Mouse (Mus musculus) hindbrain, embryonic 15.5 days (tissue): ENCODE data around the gene Dab1. TPM values are rescaled to one million over a fixed set of nuclear protein-coding genes. Genes with fewer than 3 reads are reported as not detected.

Experiments
- ATAC-seq: fragments of 200-750 bp; cut with Nextera tagmentation; 2 replicates; pipeline ENCODE4 v1.8.0; 2017; ENCODE audit warnings: low read depth, moderate number of reproducible peaks, moderate TSS enrichment; ENCODE audit not compliant: low FRiP score
- H3K27ac ChIP-seq: fragments of 300-500 bp; sonication (generic); replicated peaks from 2 replicates; pipeline ENCODE4 v1.5.1; 2015; ENCODE audit warnings: mild to moderate bottlenecking, inconsistent platforms
- H3K27me3 ChIP-seq: fragments of 300-500 bp; sonication (generic); 2 replicates; pipeline ENCODE4 v1.6.1; 2015; ENCODE audit warnings: control low read depth, inconsistent platforms
- H3K36me3 ChIP-seq: fragments of 300-500 bp; sonication (generic); 2 replicates; pipeline ENCODE4 v1.6.1; 2015; ENCODE audit warnings: control low read depth, inconsistent platforms
- H3K4me1 ChIP-seq: fragments of 300-500 bp; sonication (generic); replicated peaks from 2 replicates; pipeline ENCODE4 v1.6.1; 2015; ENCODE audit warnings: control low read depth, inconsistent platforms
- H3K4me2 ChIP-seq: fragments of 300-500 bp; sonication (generic); 2 replicates; pipeline ENCODE4 v1.6.1; 2015; ENCODE audit warnings: moderate library complexity, mild to moderate bottlenecking, inconsistent platforms
- H3K4me3 ChIP-seq: fragments of 300-500 bp; sonication (generic); 2 replicates; pipeline ENCODE4 v1.5.1; 2015; ENCODE audit warnings: mild to moderate bottlenecking, inconsistent platforms
- H3K9ac ChIP-seq: fragments of 300-500 bp; sonication (generic); 2 replicates; pipeline ENCODE4 v1.6.1; 2015; ENCODE audit warnings: inconsistent platforms
- H3K9me3 ChIP-seq: fragments of 300-500 bp; sonication (generic); 2 replicates; pipeline ENCODE4 v1.6.1; 2016; ENCODE audit warnings: control low read depth, inconsistent platforms
- WGBS: fragments of 180-500 bp; shearing (Covaris S2); methylation state at CpG from one replicate; pipeline ENCODE4 v1.1.7; 2015; 5-methylcytosine and 5-hydroxymethylcytosine counted together
- polyA plus RNA-seq: library from polyadenylated mRNA; unstranded; fragments of >200 nt; fragmentation: Nextera tagmentation; extraction: Ambion mirVana; gene quantifications from 2 replicates; pipeline ENCODE4 v1.2.1, GENCODE M21; 2015

The Dab1 gene
- polyA plus RNA-seq, 1 experiment from 2014 or later, result 93.7 TPM

GRCm38 (mm10) chr4:104604298-104604697, 985.1 kb downstream of the Dab1 start:
- Histone ChIP-seq H3K4me3 (no peak overlapping the region), H3K27me3 (no peaks in the 10 kb centered on the region), H3K36me3 (no peaks in the 10 kb centered on the region), H3K4me2 (no peak overlapping the region), H3K27ac (no peak overlapping the region), H3K9ac (no peak overlapping the region), H3K4me1 (peaks cover 13% of the 10 kb centered on the region), H3K9me3 (no peaks in the 10 kb centered on the region)
- ATAC-seq, result no peak
- 94% methylated on average over 2 of the region's 2 CpGs for WGBS

DNA sequence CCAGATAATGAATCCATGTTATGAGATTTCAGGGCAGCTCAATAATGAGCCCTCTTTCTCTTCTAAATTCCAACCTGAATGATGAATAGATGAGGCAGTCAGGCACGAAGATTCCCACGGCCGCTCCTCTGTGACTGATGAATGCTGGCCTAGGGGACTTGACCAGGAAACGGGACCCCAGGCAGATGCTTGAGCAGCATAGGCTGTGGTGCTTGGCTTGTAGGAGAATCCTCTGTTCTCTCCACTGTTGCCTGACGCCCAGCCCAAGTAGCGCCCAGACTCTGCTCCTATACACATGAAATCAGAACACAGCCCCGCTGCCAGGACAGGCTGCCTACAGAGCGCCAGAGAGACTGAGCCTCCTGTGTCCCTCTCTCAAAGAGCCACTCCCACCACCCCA, 987.7 kb downstream of the Dab1 start:
- Histone ChIP-seq H3K4me1 (peaks cover 13% of the 10 kb centered on the region), H3K4me2 (no peak overlapping the region), H3K9me3 (no peaks in the 10 kb centered on the region), H3K4me3 (no peak overlapping the region), H3K27ac (no peak overlapping the region), H3K9ac (no peak overlapping the region), H3K27me3 (no peaks in the 10 kb centered on the region), H3K36me3 (no peaks in the 10 kb centered on the region)
- 23% methylated on average over 8 of the region's 8 CpGs for WGBS
- no peak for ATAC-seq

GRCm38 (mm10) chr4:104607636-104608035, 988.5 kb downstream of the Dab1 start:
- Histone ChIP-seq H3K36me3 (no peaks in the 10 kb centered on the region), H3K9ac (no peak overlapping the region), H3K27me3 (no peaks in the 10 kb centered on the region), H3K4me2 (no peak overlapping the region), H3K27ac (no peak overlapping the region), H3K4me1 (peaks cover 13% of the 10 kb centered on the region), H3K9me3 (no peaks in the 10 kb centered on the region), H3K4me3 (no peak overlapping the region)
- WGBS, result 55% methylated on average over 5 of the region's 5 CpGs
- no peak for ATAC-seq

GRCm38 (mm10) chr4:104619452-104619851, 1000.3 kb downstream of the Dab1 start:
- Histone ChIP-seq H3K27me3 (no peaks in the 10 kb centered on the region), H3K4me1 (no peaks in the 10 kb centered on the region), H3K4me3 (no peak overlapping the region), H3K9me3 (no peaks in the 10 kb centered on the region), H3K9ac (no peak overlapping the region), H3K4me2 (no peak overlapping the region), H3K36me3 (no peaks in the 10 kb centered on the region), H3K27ac (no peak overlapping the region)
- WGBS, result 84% methylated on average over 5 of the region's 5 CpGs
- no peak for ATAC-seq

DNA sequence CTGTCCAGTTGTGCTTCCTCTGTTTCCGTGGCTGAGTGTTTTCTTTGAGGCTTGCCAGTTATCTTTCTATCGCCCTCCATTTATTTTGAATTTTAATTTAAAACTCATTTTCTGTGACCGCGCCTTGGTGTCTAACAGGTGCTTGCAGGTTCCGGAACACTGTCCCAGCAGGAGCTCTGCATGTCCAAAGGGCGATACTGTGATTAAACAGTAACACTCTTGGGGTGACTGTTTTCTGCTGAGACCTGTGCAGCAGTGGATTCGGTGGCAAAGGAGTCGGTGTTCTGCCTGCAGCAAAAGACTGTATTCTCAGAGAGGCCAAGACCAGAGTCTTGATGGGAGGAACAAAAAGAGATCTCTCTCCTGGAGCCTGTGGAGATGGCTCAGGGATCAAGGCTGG, 1006.2 kb downstream of the Dab1 start:
- no peaks in the 10 kb centered on the region for H3K4me1 ChIP-seq
- no peaks in the 10 kb centered on the region for H3K9me3 ChIP-seq
- no peaks in the 10 kb centered on the region for H3K27me3 ChIP-seq
- no peak overlapping the region for H3K27ac ChIP-seq
- H3K4me2 ChIP-seq, result no peak overlapping the region
- no peaks in the 10 kb centered on the region for H3K36me3 ChIP-seq
- H3K4me3 ChIP-seq, result no peak overlapping the region
- no peak overlapping the region for H3K9ac ChIP-seq
- 77% methylated on average over 8 of the region's 8 CpGs for WGBS
- ATAC-seq, result no peak

GRCm38 (mm10) chr4:104628708-104629107, 1009.5 kb downstream of the Dab1 start:
- WGBS, result 81% methylated on average over 7 of the region's 7 CpGs
- H3K4me3 ChIP-seq, result no peak overlapping the region
- H3K9me3 ChIP-seq, result no peaks in the 10 kb centered on the region
- H3K27ac ChIP-seq, result no peak overlapping the region
- H3K4me2 ChIP-seq, result no peak overlapping the region
- H3K9ac ChIP-seq, result no peak overlapping the region
- H3K36me3 ChIP-seq, result no peaks in the 10 kb centered on the region
- H3K27me3 ChIP-seq, result no peaks in the 10 kb centered on the region
- no peaks in the 10 kb centered on the region for H3K4me1 ChIP-seq
- ATAC-seq, result no peak

DNA sequence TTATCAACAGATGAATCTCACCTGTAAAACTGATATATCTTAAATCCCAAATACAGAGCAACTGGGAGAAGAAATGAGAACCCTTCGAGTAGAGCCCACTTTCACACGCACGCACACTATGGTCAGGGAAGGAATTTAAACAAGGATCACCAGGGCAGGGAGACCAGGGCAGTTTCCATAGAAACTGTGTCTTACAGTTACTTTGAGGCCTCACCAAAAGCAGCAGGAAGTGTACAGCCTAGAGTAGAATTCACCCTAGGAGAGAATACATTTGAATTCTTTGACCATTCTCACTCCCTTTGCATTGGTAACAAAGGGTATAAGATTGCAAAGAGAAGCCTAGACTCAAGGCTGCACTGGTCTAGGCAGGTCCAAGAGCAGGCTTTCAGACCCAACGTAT, 1017.9 kb downstream of the Dab1 start:
- ATAC-seq, result no peak
- WGBS, result 62% methylated on average over 4 of the region's 4 CpGs
- Histone ChIP-seq H3K27me3 (no peaks in the 10 kb centered on the region), H3K4me2 (no peak overlapping the region), H3K4me1 (no peaks in the 10 kb centered on the region; the same call in 1 of the 2 replicates), H3K9ac (no peak overlapping the region), H3K27ac (no peak overlapping the region), H3K4me3 (no peak overlapping the region), H3K36me3 (no peaks in the 10 kb centered on the region), H3K9me3 (no peaks in the 10 kb centered on the region)

DNA sequence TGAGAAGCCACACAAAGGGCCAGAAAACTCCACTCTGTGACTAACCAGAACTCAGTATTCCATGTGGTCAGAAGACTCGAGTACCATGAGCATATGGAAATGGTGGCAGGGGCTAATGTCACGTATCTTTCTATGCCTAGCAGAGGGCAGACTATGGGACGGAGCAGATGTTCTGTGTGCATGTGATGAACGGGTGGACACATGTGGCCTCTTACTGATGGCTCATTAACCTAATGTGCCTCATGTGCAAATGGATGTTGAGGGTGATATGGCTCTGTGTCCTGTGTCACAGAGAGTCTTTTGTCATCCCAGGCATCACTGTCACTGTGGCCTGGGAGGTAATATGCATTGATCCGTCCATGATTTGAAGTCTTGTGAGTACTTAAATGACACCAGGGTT, 1021.5 kb downstream of the Dab1 start:
- Histone ChIP-seq H3K27ac (no peak overlapping the region), H3K9ac (no peak overlapping the region), H3K36me3 (no peaks in the 10 kb centered on the region), H3K9me3 (no peaks in the 10 kb centered on the region), H3K4me2 (no peak overlapping the region), H3K4me3 (no peak overlapping the region), H3K4me1 (peaks cover 10% of the 10 kb centered on the region; the same call in 1 of the 2 replicates), H3K27me3 (no peaks in the 10 kb centered on the region)
- 41% methylated on average over 5 of the region's 5 CpGs for WGBS
- ATAC-seq, result no peak

- 67% methylated on average over 8 of the region's 8 CpGs for WGBS
- ATAC-seq, result peak; percentile 57; the same call in 1 of the 2 replicates
- Histone ChIP-seq H3K27me3 (no peaks in the 10 kb centered on the region), H3K27ac (peak overlapping the region; percentile 37; the same call in 1 of the 2 replicates), H3K9ac (no peak overlapping the region), H3K4me3 (no peak overlapping the region), H3K9me3 (no peaks in the 10 kb centered on the region), H3K4me2 (no peak overlapping the region), H3K36me3 (no peaks in the 10 kb centered on the region), H3K4me1 (peaks cover 10% of the 10 kb centered on the region; the same call in 1 of the 2 replicates)
Measured at GRCm38 (mm10) chr4:104642761-104643469, 1023.8 kb downstream of the Dab1 start.

DNA sequence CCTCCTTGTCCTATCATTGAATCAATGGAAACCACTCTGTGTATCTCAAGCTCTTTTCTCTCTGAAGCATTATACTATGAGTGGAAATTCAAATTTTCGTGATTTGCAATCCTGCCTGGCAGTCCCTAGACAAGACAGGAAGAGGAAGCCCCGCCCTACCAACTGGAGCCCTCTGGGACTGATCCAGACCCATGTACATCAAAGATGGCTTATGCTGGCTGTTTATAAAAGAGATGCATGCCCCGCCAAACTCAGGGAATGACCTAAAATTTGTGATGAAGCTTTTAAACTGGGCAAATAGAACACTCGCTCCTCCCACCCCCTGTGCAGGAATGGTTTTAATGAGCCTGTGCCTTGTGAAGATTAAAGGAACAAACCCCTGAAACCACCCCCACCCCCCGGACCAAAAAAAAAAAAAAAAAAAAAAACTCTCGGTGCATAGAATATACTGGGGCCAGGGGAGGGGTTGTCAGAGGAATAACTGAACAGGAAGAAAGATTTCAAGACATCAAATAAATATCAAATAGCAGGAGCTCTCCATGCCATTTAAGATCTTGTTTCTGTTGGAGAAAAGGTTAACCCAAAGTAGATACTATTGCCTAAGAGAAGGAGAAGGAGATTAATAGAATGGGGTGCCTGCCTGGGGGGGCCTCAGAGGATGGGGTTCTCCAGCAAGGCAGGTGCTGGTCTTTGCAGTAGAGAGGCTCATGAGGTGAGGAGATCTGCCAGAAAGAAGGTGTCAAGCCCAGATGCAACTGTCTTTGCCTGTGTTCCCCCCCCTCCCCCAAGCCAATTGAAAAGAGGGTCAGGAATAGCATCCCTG, 1024.6 kb downstream of the Dab1 start:
- 66% methylated on average over 6 of the region's 6 CpGs for WGBS
- H3K4me2 ChIP-seq, result no peak overlapping the region
- no peaks in the 10 kb centered on the region for H3K27me3 ChIP-seq
- no peaks in the 10 kb centered on the region for H3K9me3 ChIP-seq
- H3K4me3 ChIP-seq, result no peak overlapping the region
- peaks cover 10% of the 10 kb centered on the region; the same call in 1 of the 2 replicates for H3K4me1 ChIP-seq
- H3K36me3 ChIP-seq, result no peaks in the 10 kb centered on the region
- no peak overlapping the region for H3K9ac ChIP-seq
- no peak for ATAC-seq
- H3K27ac ChIP-seq, result no peak overlapping the region

DNA sequence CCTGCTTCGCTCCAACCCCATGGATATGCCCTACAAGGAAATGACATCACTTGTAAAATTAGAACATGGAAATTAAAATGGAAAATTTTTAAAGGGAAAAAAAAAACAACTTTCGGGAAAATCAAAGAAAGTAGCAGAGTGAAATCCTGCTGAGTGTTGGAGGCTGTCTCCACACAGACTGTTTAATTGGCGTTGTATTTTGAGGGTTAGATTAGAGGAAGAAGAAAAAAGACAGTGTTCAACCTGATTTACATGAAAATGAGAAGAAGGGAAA, 1025.1 kb downstream of the Dab1 start:
- Histone ChIP-seq H3K27ac (no peak overlapping the region), H3K9me3 (no peaks in the 10 kb centered on the region), H3K9ac (no peak overlapping the region), H3K4me2 (no peak overlapping the region), H3K36me3 (no peaks in the 10 kb centered on the region), H3K4me3 (no peak overlapping the region), H3K4me1 (peaks cover 10% of the 10 kb centered on the region; the same call in 1 of the 2 replicates), H3K27me3 (no peaks in the 10 kb centered on the region)
- 69% methylated on average over 3 of the region's 3 CpGs for WGBS
- no peak for ATAC-seq

GRCm38 (mm10) chr4:104644862-104645261, 1025.7 kb downstream of the Dab1 start:
- peaks cover 10% of the 10 kb centered on the region; the same call in 1 of the 2 replicates for H3K4me1 ChIP-seq
- H3K9me3 ChIP-seq, result no peaks in the 10 kb centered on the region
- no peak overlapping the region for H3K9ac ChIP-seq
- WGBS, result 93% methylated on average over 4 of the region's 4 CpGs
- H3K4me2 ChIP-seq, result no peak overlapping the region
- no peak overlapping the region for H3K27ac ChIP-seq
- H3K4me3 ChIP-seq, result no peak overlapping the region
- no peaks in the 10 kb centered on the region for H3K27me3 ChIP-seq
- H3K36me3 ChIP-seq, result no peaks in the 10 kb centered on the region
- ATAC-seq, result no peak
